Mouse (Mus musculus): ENCODE data around the gene Mmp28. TPM values are rescaled to one million over a fixed set of nuclear protein-coding genes. Genes with fewer than 3 reads are reported as not detected.
A peak's percentile ranks its signal among the peaks of the same experiment; 100 is the strongest.

The Mmp28 gene
- polyA plus RNA-seq, 1 experiment from 2014 or later: 3.3 TPM

DNA sequence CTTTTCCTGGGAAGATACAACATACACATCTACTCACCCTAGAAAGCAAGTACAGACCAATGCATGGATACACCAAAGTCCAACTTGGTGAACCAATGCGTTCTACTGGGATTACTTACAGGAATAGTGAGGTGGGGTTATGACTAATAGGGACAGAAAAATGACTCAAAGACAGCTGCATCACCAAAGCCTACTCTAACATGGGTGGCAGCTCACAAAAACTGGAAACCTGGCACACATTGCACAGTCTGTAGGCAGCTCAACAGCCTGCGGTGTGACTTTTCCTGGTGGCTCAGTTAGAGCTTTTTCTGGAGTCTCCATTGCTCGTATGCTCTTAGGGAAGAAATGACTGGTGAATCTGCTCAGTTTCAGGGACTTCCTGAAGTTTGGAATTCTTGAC lies 5.9 kb upstream of the Mmp28 start:
- Histone ChIP-seq H3K36me3 (ENCODE audit: control insufficient read depth, insufficient read depth, low read length) (no peaks in the 10 kb centered on the region), H3K9ac (ENCODE audit: low read length) (no peak overlapping the region), H3K27me3 (ENCODE audit: control insufficient read depth, insufficient read depth, low read length) (no peaks in the 10 kb centered on the region; the same call in 1 of the 2 replicates), H3K4me3 (replicated peaks; ENCODE audit: low read length) (no peak overlapping the region), H3K27ac (ENCODE audit: low read length) (no peak overlapping the region), H3K9me3 (replicated peaks; ENCODE audit: control insufficient read depth, low read length) (no peaks in the 10 kb centered on the region), H3K4me1 (ENCODE audit: control insufficient read depth, insufficient read depth, low read length) (0 out of 2 replicates have a peak, but pooled peaks cover 8% of the 10 kb centered on the region), H3K4me2 (ENCODE audit: low read depth, low read length) (no peak overlapping the region)
- ATAC-seq (ENCODE audit: insufficient read depth, low FRiP score): no peak
- 85% methylated on average over 3 of the region's 3 CpGs for WGBS

DNA sequence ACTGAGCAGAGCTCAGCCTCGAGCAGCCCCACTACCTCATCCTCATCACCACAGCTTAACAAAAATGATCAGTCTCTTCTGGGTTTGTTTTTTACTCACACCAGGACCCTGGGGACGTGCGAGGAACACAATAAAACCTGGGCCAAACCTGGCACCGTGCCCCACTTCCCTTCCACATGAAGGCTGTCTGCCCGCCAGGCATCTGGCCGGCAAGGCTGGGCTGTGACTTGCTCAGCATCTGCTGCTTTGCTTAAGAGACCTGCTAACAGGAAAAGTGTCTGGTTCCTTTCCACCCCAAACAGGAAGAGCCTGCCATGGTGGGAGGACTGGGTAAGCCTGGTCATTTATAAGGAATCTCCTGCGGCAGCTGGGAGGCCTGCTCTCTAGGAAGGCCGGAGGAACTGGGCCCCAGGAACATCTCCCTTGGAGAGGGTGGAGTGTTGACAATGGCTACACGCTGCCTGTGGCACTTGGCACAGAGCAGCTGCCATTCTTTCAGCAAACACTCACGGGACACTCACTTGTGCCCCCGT lies 4.3 kb upstream of the Mmp28 start:
- Histone ChIP-seq H3K27me3 (ENCODE audit: control insufficient read depth, insufficient read depth, low read length) (peaks cover 4% of the 10 kb centered on the region; the same call in 1 of the 2 replicates), H3K4me1 (ENCODE audit: control insufficient read depth, insufficient read depth, low read length) (0 out of 2 replicates have a peak, but pooled peaks cover 6% of the 10 kb centered on the region), H3K36me3 (ENCODE audit: control insufficient read depth, insufficient read depth, low read length) (no peaks in the 10 kb centered on the region), H3K27ac (ENCODE audit: low read length) (no peak overlapping the region; the same call in 1 of the 2 replicates), H3K4me2 (ENCODE audit: low read depth, low read length) (no peak overlapping the region), H3K4me3 (replicated peaks; ENCODE audit: low read length) (no peak overlapping the region), H3K9ac (ENCODE audit: low read length) (no peak overlapping the region), H3K9me3 (replicated peaks; ENCODE audit: control insufficient read depth, low read length) (no peaks in the 10 kb centered on the region)
- 45% methylated on average over 11 of the region's 11 CpGs for WGBS
- peak; percentile 22; the same call in 1 of the 2 replicates for ATAC-seq (ENCODE audit: insufficient read depth, low FRiP score)

DNA sequence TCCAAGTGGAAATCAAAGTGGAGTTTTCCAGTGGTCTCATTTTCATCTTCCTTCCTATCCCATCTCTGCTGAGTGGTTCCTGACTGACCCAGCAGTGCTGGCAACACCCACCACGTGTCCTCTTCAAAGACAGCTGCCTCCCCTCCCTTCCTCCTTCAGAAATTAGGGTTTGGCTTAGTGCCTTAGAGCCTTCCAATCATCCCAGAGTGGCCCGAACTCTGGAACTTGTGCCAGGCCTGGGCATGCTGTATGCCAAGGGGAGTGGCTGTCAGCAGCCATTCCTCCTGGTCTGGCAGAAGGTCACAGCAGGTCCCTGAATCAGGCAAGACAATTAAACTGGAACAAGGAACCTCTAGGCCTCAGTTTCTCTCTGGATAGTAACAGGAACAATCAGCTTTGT lies 3.1 kb upstream of the Mmp28 start:
- H3K4me2 ChIP-seq (ENCODE audit: low read depth, low read length): no peak overlapping the region
- H3K27me3 ChIP-seq (ENCODE audit: control insufficient read depth, insufficient read depth, low read length): peaks cover 4% of the 10 kb centered on the region; the same call in 1 of the 2 replicates
- no peak overlapping the region for H3K4me3 ChIP-seq (replicated peaks; ENCODE audit: low read length)
- H3K9me3 ChIP-seq (replicated peaks; ENCODE audit: control insufficient read depth, low read length): no peaks in the 10 kb centered on the region
- no peaks in the 10 kb centered on the region for H3K4me1 ChIP-seq (ENCODE audit: control insufficient read depth, insufficient read depth, low read length)
- WGBS: 23% methylated on average over 2 of the region's 2 CpGs
- no peak for ATAC-seq (ENCODE audit: insufficient read depth, low FRiP score)
- H3K27ac ChIP-seq (ENCODE audit: low read length): peak overlapping the region; percentile 21; the same call in 1 of the 2 replicates
- no peaks in the 10 kb centered on the region for H3K36me3 ChIP-seq (ENCODE audit: control insufficient read depth, insufficient read depth, low read length)
- H3K9ac ChIP-seq (ENCODE audit: low read length): no peak overlapping the region

DNA sequence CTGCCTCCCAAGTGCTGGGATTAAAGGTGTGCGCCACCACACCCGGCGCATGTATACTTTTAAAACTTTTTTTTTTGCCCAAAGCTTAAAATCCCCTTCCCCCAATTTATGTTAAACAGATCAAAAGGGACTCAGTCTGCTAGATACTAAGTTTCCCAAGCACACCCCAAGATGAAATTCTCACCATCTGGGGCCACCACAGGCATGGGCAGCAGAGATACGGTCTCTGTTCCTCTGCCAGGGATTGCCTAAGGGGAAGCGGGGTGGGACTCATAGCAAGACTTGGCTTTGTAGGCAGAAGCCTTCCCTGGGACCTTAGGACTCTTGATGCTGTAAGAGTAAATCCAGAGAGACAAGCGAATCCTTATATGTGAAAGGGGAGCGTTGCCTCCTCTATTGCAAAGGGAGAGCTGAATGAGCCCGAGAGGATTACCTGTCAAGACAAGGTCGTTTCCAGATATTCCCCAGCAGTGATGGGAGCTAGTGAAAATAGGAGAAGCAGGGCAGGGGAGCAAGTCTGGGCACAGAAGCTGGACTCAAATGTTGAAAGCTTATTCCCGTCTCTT lies 1.3 kb downstream of the Mmp28 start:
- H3K27me3 ChIP-seq (ENCODE audit: control insufficient read depth, insufficient read depth, low read length): peaks cover 4% of the 10 kb centered on the region; the same call in 1 of the 2 replicates
- peak overlapping the region; percentile 20; the same call in 1 of the 2 replicates for H3K9ac ChIP-seq (ENCODE audit: low read length)
- ATAC-seq (ENCODE audit: insufficient read depth, low FRiP score): no peak
- peak overlapping the region; percentile 87 for H3K4me2 ChIP-seq (ENCODE audit: low read depth, low read length)
- no peak overlapping the region for H3K27ac ChIP-seq (ENCODE audit: low read length)
- no peaks in the 10 kb centered on the region for H3K9me3 ChIP-seq (replicated peaks; ENCODE audit: control insufficient read depth, low read length)
- H3K4me1 ChIP-seq (ENCODE audit: control insufficient read depth, insufficient read depth, low read length): peaks cover 20% of the 10 kb centered on the region
- H3K36me3 ChIP-seq (ENCODE audit: control insufficient read depth, insufficient read depth, low read length): no peaks in the 10 kb centered on the region
- 74% methylated on average over 10 of the region's 10 CpGs for WGBS
- H3K4me3 ChIP-seq (replicated peaks; ENCODE audit: low read length): peak overlapping the region; percentile 66

DNA sequence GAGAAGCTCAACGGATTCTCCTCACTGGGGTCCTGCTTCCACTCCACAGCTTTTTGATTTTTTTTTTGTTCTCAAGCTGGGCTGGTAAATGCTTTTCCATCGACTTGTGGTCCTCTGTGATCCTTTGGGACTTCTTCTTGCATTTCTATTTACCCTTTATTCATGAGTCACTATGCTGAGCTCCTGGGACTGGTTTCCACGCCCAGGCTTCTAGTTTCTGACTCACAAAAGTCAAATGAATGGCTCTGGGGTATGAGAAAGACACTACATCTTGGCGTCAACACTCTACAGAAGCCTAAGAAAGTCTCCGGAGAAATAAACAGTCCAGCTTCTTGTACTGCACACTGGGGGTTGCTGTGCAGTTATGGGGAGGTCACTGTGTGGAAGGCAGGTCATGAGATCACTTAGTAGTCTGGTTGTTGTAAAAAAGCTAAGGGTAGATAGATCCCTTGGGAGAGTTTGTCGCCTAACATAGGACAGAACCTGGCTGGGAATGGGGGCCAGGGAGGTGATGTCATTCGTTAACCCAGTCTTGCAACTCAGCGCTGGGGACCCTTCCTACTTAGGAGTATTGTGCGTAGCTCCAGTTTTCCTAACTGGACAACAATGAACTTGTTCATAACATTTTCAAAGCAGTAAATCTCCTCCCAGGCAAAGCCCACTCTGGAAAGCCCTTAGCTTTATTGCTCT lies 4.8 kb downstream of the Mmp28 start:
- WGBS: 45% methylated on average over 9 of the region's 9 CpGs
- Histone ChIP-seq H3K27ac (ENCODE audit: low read length) (peak overlapping the region; percentile 82), H3K4me2 (ENCODE audit: low read depth, low read length) (peak overlapping the region; percentile 23)

DNA sequence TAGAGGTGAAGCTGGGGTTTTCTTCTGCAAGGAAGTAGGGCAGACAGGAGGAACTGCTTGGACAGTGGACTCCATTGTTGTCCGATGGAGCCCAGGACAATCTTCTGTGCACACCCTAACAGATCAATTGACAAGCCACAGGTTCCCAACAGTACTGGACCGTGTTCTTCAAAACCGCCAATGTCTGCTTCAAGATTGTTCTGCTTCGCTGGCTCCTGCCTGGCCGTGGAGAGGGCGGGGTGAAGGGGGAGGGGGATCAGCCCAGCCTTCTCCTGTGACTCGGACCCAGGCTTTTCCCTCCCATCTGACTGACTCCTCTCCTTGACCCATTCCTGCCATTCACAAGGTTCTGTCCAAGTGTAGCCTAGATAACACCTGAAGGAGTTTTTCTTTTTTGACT lies 5.6 kb downstream of the Mmp28 start:
- H3K36me3 ChIP-seq (ENCODE audit: control insufficient read depth, insufficient read depth, low read length): no peaks in the 10 kb centered on the region
- H3K9ac ChIP-seq (ENCODE audit: low read length): peak overlapping the region; percentile 14; the same call in 1 of the 2 replicates
- peak overlapping the region; percentile 82 for H3K27ac ChIP-seq (ENCODE audit: low read length)
- no peaks in the 10 kb centered on the region for H3K9me3 ChIP-seq (replicated peaks; ENCODE audit: control insufficient read depth, low read length)
- ATAC-seq (ENCODE audit: insufficient read depth, low FRiP score): no peak
- peaks cover 41% of the 10 kb centered on the region for H3K4me1 ChIP-seq (ENCODE audit: control insufficient read depth, insufficient read depth, low read length)
- H3K27me3 ChIP-seq (ENCODE audit: control insufficient read depth, insufficient read depth, low read length): no peaks in the 10 kb centered on the region; the same call in 1 of the 2 replicates
- no peak overlapping the region for H3K4me2 ChIP-seq (ENCODE audit: low read depth, low read length)
- whole genome bisulfite sequencing: 47% methylated on average over 7 of the region's 7 CpGs
- H3K4me3 ChIP-seq (replicated peaks; ENCODE audit: low read length): no peak overlapping the region

More for the DNA sequence above, 4.8 kb downstream of the Mmp28 start:
- Histone ChIP-seq H3K4me1 (ENCODE audit: control insufficient read depth, insufficient read depth, low read length) (peaks cover 41% of the 10 kb centered on the region), H3K9me3 (replicated peaks; ENCODE audit: control insufficient read depth, low read length) (no peaks in the 10 kb centered on the region), H3K27me3 (ENCODE audit: control insufficient read depth, insufficient read depth, low read length) (no peaks in the 10 kb centered on the region; the same call in 1 of the 2 replicates), H3K4me3 (replicated peaks; ENCODE audit: low read length) (no peak overlapping the region), H3K9ac (ENCODE audit: low read length) (no peak overlapping the region), H3K36me3 (ENCODE audit: control insufficient read depth, insufficient read depth, low read length) (no peaks in the 10 kb centered on the region)
- ATAC-seq (ENCODE audit: insufficient read depth, low FRiP score): no peak

DNA sequence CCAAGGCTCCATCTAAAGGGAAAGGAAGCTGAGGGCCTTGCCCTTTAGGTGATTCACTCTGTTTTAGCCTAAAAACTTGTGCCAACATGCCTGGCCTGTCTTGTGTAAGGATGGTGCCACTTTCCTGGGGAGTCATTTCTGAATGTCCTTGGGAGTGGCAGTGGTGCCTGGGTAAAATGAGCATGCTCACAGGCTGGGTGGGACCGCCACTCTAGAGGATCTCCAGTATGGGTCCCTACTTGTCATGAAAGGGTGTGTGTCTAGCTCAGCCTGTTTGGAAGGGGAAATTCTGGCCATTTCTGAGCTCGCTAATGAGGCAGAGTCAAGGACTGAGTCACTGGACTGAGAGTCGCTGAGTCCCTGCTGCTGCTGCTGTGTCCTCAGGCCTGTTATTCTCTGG lies 7.3 kb downstream of the Mmp28 start:
- Histone ChIP-seq H3K4me1 (ENCODE audit: control insufficient read depth, insufficient read depth, low read length) (peaks cover 41% of the 10 kb centered on the region), H3K9ac (ENCODE audit: low read length) (no peak overlapping the region), H3K27ac (ENCODE audit: low read length) (peak overlapping the region; percentile 88), H3K36me3 (ENCODE audit: control insufficient read depth, insufficient read depth, low read length) (no peaks in the 10 kb centered on the region), H3K4me3 (replicated peaks; ENCODE audit: low read length) (no peak overlapping the region), H3K4me2 (ENCODE audit: low read depth, low read length) (peak overlapping the region; percentile 9; the same call in 1 of the 2 replicates), H3K9me3 (replicated peaks; ENCODE audit: control insufficient read depth, low read length) (no peaks in the 10 kb centered on the region), H3K27me3 (ENCODE audit: control insufficient read depth, insufficient read depth, low read length) (no peaks in the 10 kb centered on the region)
- WGBS: 55% methylated on average over 3 of the region's 3 CpGs
- ATAC-seq (ENCODE audit: insufficient read depth, low FRiP score): peak; percentile 46; the same call in 1 of the 2 replicates

DNA sequence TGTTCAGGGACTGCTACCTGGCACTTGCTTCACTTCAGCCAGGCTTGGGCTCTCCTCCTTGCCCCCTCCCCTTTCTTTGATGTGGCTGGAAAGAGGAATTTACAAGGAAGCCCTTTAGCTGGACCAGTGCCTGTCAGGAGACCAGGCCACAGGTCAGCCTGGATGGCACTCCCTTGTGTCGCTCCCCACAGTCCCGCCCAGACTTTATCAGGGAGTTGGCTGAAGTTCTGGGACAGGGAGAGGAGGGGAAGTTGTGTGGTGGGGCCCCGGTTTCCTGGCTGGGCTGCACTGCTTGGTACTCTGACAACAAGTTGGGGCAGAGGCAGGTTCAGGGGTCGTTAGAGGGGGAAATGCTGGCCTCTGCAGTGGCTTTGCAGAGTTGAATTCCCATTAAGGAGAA lies 8.3 kb downstream of the Mmp28 start:
- Histone ChIP-seq H3K9me3 (replicated peaks; ENCODE audit: control insufficient read depth, low read length) (no peaks in the 10 kb centered on the region), H3K4me2 (ENCODE audit: low read depth, low read length) (no peak overlapping the region), H3K4me1 (ENCODE audit: control insufficient read depth, insufficient read depth, low read length) (peaks cover 41% of the 10 kb centered on the region), H3K4me3 (replicated peaks; ENCODE audit: low read length) (no peak overlapping the region), H3K27ac (ENCODE audit: low read length) (peak overlapping the region; percentile 88), H3K27me3 (ENCODE audit: control insufficient read depth, insufficient read depth, low read length) (no peaks in the 10 kb centered on the region), H3K9ac (ENCODE audit: low read length) (no peak overlapping the region), H3K36me3 (ENCODE audit: control insufficient read depth, insufficient read depth, low read length) (no peaks in the 10 kb centered on the region)
- peak; percentile 70; the same call in 1 of the 2 replicates for ATAC-seq (ENCODE audit: insufficient read depth, low FRiP score)
- WGBS: 15% methylated on average over 4 of the region's 4 CpGs

DNA sequence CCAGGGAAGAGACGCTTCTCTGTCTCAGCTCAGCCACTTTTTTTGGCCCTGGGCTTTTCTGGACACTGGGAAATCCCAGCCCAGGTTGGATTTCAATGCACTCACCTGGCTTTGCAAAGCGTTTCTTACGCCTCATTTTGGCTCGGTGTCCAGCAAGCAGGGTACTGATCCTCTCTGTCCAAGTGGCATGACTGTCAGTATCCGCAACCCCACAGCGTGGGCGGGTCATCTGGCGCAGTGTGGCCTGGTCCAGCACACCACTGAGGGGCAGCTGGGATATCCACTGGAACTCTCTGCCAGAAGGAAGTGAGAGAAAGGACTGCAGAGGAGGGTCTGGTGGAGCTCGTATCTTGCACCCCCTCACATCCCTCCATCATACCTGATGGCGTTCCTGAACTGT lies 11.6 kb downstream of the Mmp28 start:
- no peak for ATAC-seq (ENCODE audit: insufficient read depth, low FRiP score)
- Histone ChIP-seq H3K27ac (ENCODE audit: low read length) (no peak overlapping the region), H3K4me3 (replicated peaks; ENCODE audit: low read length) (no peak overlapping the region), H3K4me2 (ENCODE audit: low read depth, low read length) (no peak overlapping the region), H3K9ac (ENCODE audit: low read length) (no peak overlapping the region), H3K4me1 (ENCODE audit: control insufficient read depth, insufficient read depth, low read length) (peaks cover 43% of the 10 kb centered on the region), H3K9me3 (replicated peaks; ENCODE audit: control insufficient read depth, low read length) (no peaks in the 10 kb centered on the region), H3K27me3 (ENCODE audit: control insufficient read depth, insufficient read depth, low read length) (0 out of 2 replicates have a peak, but pooled peaks cover 3% of the 10 kb centered on the region), H3K36me3 (ENCODE audit: control insufficient read depth, insufficient read depth, low read length) (no peaks in the 10 kb centered on the region)
- WGBS: 82% methylated on average over 10 of the region's 10 CpGs
